Mouse (Mus musculus) cortical plate, adult 2 months (tissue): ENCODE data around the gene A630001G21Rik. TPM values are rescaled to one million over a fixed set of nuclear protein-coding genes. Genes with fewer than 3 reads are reported as not detected.

Source experiments
- H3K27ac ChIP-seq: fragments of 200-500 bp; 2 replicates; pipeline ENCODE4 v1.5.1; 2012; ENCODE audit warnings: low read length, control low read depth, inconsistent platforms; ENCODE audit not compliant: insufficient read depth
- H3K4me1 ChIP-seq: fragments of 200-500 bp; 2 replicates; pipeline ENCODE4 v1.6.1; 2011; ENCODE audit warnings: low read length; ENCODE audit not compliant: control insufficient read depth, insufficient read depth
- H3K4me3 ChIP-seq: fragments of 200-500 bp; 2 replicates; pipeline ENCODE4 v1.5.1; 2011; ENCODE audit warnings: mild to moderate bottlenecking, low read length, control low read depth; ENCODE audit not compliant: insufficient read depth
- CTCF ChIP-seq: fragments of 200-500 bp; IDR thresholded peaks from 2 replicates; pipeline ENCODE4 v1.5.1; 2011; ENCODE audit warnings: mild to moderate bottlenecking, control low read depth, low read length; ENCODE audit not compliant: insufficient read depth; ENCODE audit errors: extremely low read depth
- POLR2A ChIP-seq: fragments of 200-500 bp; IDR thresholded peaks from 2 replicates; pipeline ENCODE4 v1.6.1; 2011; ENCODE audit warnings: mild to moderate bottlenecking, low read length, control low read depth; ENCODE audit not compliant: insufficient read depth; ENCODE audit errors: extremely low read depth
- polyA plus RNA-seq: library from polyadenylated mRNA; depleted of rRNA; stranded (reverse); fragments of >200 nt; gene quantifications from 2 replicates; pipeline ENCODE4 v1.2.3, GENCODE M21; 2012

A630001G21Rik gene
- polyA plus RNA-seq, 1 experiment = 0.94 TPM

DNA sequence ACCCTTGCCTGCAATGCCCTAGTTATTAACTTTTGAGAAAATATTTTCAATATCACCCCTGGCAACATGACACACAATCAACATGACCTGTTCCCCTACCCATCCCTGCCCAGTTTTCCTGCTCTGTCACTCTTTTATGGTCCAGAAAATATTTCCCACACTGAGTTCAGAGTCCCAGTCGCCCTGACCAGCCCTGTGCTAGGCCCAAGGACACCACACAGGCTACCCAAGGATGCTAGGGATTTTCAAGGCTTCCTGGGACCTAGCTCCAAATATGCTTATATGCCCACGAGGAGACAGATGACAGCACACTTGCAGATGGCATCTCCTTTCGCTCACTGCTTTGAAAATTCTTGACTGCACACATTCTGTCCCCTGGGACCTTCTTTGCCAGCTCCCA lies 569 bp upstream of the A630001G21Rik start:
- Histone ChIP-seq H3K27ac (no peak overlapping the region), H3K4me1 (peaks cover 2% of the 10 kb centered on the region; the same call in 1 of the 2 replicates), H3K4me3 (no peak overlapping the region)
- TF ChIP-seq CTCF (no peak), POLR2A (no peak)

DNA sequence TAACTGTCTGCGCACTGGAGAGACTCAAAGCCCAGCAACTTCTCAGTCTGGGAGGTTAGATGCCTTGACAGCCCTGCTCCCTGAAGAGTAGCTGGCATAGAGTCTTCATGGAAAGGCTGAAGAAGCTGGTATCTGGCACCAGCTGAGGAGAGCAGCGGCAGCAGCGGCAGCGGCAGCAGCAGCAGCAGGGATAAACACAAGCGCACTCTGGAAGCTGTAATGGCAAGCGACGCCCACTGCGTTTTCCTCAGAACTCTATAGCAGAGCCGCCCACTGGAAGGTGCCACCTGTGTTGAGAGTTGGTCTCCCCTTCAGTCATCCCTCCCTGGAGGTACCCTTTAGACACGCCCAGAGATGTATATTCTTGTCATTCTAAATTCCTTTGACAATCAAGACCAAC lies 2.3 kb downstream of the A630001G21Rik start:
- no peak overlapping the region for H3K4me3 ChIP-seq
- TF ChIP-seq POLR2A (no peak), CTCF (no peak)
- peaks cover 2% of the 10 kb centered on the region; the same call in 1 of the 2 replicates for H3K4me1 ChIP-seq
- no peak overlapping the region for H3K27ac ChIP-seq

DNA sequence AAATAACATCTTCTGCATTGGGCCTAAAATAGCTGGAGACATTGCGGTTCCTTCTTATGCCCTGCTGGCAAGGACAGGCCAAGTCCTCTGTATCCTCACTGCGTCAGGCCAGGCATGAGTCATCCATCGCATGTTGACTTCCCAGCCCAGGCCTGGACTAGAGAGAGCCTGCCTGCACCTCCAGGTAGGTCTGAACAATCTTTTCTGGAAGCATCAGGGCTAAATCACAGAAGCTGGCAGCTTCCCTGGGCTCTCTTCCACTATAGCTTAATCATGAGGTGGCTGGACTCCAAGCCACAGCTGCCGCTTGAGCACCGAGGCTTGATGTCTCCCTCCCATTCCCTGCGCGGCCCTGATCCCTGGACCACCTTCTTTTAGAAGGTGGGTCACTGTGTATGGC lies 3.3 kb downstream of the A630001G21Rik start:
- Histone ChIP-seq H3K27ac (no peak overlapping the region), H3K4me1 (peaks cover 2% of the 10 kb centered on the region; the same call in 1 of the 2 replicates), H3K4me3 (no peak overlapping the region)
- TF ChIP-seq POLR2A (no peak), CTCF (no peak)

DNA sequence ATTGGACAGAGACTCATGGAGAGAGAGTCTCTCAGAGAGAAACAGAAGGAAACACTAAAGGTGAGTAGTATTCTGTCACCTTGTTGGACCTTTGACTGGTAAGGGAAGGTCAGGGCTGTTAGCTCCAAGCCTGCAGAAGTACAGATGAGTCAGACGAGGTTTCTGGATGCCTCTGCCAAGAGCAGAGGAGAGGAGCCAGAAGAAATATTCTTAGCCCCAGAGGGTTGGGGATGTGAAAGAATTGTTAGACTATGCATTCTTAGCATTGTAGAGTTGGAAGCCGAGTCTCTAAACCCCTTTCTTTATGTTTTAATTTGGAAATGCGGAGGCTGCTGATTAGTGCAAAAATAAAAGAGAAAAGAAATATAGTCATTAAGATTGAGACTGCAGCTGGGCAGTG lies 6.5 kb downstream of the A630001G21Rik start:
- TF ChIP-seq CTCF (no peak), POLR2A (no peak)
- peaks cover 2% of the 10 kb centered on the region; the same call in 1 of the 2 replicates for H3K4me1 ChIP-seq
- no peak overlapping the region for H3K27ac ChIP-seq
- no peak overlapping the region for H3K4me3 ChIP-seq

DNA sequence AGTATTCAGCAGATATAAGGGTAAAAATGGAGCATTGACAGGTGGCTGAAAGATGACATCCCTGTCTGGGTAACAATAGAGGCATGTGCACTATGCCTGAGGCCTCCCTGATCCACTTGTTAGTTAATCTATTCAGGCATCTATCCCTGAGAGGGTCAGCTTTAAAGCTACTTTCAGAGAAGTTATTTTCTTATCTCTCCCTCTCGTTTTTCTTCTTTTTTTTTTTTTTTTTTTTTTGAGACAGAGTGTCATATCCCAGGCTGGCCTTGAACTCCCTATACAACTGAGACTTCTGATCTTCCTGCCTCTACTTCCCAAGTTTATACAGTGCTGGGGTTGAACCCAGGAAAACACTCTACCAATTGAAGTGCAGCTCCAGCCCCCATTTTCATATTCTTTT lies 10.7 kb downstream of the A630001G21Rik start:
- H3K4me1 ChIP-seq = no peaks in the 10 kb centered on the region
- no peak for TF ChIP-seq CTCF
- no peak for TF ChIP-seq POLR2A
- H3K4me3 ChIP-seq = no peak overlapping the region
- H3K27ac ChIP-seq = no peak overlapping the region

DNA sequence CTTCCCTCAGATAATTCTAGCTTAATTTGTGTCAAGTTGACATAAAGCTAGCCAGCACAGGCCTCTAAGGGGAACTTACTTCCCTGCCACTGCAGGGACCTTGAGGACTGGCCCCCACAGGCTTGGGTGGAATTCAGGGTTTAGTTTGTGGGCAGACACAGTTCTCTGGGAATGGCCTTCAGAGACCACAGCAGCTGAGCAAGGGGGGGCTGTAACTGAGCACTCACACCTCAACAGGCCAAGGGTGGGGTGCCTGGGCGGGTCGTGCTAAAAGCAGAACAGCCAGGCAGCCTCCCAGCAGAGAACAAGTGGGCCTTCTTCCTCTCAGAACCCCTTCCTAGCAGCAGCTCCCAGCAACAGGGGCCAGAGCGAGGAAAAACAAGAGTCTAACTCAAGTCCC lies 12.3 kb downstream of the A630001G21Rik start:
- Histone ChIP-seq H3K27ac (no peak overlapping the region), H3K4me3 (no peak overlapping the region), H3K4me1 (no peaks in the 10 kb centered on the region)
- TF ChIP-seq POLR2A (no peak), CTCF (no peak)

DNA sequence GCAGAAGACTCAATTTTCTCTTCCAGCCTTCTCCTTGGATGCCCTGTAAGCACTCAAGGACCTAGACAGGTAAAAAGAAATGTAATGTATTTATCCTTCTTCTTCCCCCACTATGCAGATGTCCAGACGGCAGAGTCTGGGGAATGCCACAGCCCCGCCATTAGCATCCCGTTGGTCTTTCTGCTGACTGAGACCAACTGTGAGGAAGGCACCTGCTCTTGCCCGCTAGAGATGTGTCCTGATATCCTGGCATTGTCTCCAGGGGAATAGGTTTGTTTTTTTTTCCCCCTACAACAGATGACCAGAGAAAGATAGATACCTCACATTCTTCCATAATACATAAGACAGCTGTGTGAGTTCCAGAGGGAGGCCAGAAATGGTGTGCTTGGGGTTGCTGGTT lies 14.2 kb downstream of the A630001G21Rik start:
- TF ChIP-seq POLR2A (no peak), CTCF (no peak)
- H3K4me1 ChIP-seq = no peaks in the 10 kb centered on the region
- no peak overlapping the region for H3K4me3 ChIP-seq
- no peak overlapping the region for H3K27ac ChIP-seq

DNA sequence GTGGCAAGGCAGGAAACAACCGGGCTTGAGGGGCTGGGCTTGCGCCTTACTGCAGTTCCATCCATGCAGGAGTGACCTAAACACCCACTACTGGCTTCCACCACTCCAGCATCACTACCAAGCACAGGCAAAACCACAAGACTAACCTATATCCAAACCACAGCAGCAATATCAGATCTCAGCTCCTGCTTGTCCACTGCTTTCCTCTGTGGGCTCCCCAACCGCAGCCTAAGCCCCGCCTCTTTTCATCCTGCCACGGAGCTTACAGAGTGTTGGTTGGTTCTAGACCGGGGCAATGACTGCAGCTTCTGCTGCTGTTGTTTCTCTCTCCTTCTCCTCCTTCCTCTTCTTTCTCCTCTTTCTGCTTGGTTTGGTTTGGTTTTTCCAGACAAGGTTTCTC lies 15.1 kb downstream of the A630001G21Rik start:
- H3K27ac ChIP-seq = no peak overlapping the region
- H3K4me3 ChIP-seq = no peak overlapping the region
- H3K4me1 ChIP-seq = peaks cover 2% of the 10 kb centered on the region
- TF ChIP-seq POLR2A = no peak
- no peak for TF ChIP-seq CTCF

DNA sequence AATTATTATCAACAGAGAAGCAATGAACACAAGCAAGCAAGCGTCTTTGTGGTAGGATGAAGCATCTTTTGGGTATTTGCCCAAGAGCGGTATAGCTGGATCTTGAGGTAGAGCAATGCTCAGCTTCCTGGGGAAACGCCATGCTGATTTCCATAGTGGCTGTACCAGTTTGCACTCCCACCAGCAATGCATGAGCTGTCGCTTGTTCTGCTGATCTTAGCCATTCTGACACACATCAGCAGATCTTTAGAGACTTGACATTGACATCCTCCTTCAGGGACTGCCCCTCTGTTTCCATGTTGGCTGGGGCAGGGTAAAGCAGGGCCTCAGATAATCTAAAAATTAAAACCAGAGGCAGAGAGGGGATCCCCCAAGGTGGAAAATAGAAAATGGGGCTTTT lies 16.8 kb downstream of the A630001G21Rik start:
- Histone ChIP-seq H3K27ac (no peak overlapping the region), H3K4me3 (no peak overlapping the region), H3K4me1 (peaks cover 2% of the 10 kb centered on the region)
- TF ChIP-seq POLR2A (no peak), CTCF (no peak)

DNA sequence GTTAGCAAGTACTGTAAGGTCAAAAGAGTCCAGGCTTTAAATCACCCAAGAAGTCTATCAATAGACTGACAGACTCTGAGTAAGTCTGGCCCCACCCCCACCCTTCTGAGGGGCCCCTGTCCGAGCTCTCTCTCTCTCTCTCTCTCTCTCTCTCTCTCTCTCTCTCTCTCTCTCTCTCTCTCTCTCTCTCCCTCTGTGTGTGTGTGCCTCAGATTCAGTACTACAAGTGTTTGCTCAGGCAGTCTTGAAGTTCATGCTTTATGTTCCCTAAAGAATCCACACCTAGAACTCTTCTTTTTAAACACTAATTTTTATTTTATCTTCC lies 19.5 kb downstream of the A630001G21Rik start:
- Histone ChIP-seq H3K4me1 (peaks cover 2% of the 10 kb centered on the region), H3K27ac (no peak overlapping the region), H3K4me3 (no peak overlapping the region)
- TF ChIP-seq CTCF (no peak), POLR2A (no peak)
